Mouse (Mus musculus): ENCODE data around the gene Cbwd1.
"Not testable (repeated sequence)": the region's sequence is repeated elsewhere in the genome, so short reads cannot be mapped to it uniquely, and the experiment has no call there.

Gene Cbwd1

DNA sequence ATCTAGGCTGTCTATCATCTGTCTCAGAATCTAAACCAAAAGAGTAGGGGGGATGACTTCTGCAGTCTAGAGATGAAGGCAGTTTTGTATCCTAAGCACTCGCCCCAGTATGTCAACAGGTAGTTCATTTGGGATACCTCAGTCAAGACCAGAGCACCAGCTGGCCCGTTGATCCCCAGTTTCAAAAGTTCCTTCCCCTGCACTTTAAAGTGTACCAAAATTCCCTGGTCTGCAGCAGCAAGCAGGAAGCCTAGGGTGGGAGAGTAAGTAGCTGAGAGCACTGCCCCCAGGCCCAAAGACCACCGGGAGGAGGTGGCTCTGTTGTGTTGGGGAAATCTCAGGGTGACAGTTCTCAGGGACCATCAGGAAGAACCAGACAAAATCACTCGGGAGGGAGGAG lies 64.9 kb downstream of the Cbwd1 start:
- no peak for DNase-seq

DNA sequence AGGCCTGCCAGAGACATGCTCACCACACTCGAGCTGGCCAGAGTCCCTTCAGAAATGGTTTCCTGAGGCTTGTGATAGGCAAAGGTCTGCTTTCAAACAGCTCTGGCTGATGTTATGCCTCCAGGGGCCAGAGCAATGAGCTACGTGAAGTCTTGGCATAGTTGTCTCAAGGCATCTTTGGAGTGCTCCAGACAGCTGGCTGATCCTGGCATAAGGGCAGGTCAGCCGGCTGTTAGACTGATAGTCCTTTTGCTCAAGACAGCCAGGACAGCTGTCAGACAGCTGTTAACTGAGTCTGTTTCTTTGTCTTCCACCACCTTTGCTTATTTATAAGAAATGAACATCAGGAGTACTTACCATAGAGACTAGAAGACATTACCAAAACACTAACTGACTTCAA lies 74.5 kb downstream of the Cbwd1 start:
- DNase-seq, result no peak

DNA sequence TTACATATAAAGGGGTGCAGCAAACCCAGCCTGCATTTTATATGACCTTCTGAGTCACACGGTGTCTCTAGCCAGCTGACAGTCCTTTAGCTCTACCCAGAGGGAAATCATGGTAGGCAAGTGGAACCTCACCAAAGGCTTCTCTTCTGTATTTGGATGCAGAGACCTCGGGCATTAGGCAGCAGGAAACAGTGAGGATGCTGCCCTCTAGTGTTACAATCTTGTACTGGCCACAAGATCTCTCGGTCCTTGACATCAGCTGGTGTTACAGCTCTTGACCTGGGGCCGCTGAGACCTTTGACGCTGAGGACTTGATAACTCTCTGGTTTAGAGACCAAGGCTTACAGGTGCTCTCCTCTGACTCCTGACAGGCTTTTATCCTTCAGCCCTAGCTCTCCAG lies 75.9 kb downstream of the Cbwd1 start:
- DNase-seq, result peak; percentile 38

DNA sequence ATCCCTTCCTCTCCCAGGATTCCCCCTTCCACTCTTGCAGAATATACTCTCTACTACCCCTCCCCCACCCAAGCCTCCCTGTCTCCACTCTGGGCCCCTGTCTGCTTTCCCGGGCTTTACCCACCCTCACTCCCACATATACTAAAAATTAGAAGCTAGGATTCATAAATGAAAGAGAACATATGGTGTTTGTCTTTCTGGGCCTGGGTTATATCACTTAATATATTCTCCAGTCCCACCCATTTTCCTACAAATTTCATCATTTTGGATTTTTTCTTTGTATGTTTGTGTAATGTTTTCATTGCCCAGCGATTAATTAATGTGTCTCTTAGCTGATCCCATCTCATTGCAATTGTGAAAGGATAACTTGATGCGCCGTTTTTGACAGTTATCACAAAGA lies 80.2 kb downstream of the Cbwd1 start:
- no peak for DNase-seq

DNA sequence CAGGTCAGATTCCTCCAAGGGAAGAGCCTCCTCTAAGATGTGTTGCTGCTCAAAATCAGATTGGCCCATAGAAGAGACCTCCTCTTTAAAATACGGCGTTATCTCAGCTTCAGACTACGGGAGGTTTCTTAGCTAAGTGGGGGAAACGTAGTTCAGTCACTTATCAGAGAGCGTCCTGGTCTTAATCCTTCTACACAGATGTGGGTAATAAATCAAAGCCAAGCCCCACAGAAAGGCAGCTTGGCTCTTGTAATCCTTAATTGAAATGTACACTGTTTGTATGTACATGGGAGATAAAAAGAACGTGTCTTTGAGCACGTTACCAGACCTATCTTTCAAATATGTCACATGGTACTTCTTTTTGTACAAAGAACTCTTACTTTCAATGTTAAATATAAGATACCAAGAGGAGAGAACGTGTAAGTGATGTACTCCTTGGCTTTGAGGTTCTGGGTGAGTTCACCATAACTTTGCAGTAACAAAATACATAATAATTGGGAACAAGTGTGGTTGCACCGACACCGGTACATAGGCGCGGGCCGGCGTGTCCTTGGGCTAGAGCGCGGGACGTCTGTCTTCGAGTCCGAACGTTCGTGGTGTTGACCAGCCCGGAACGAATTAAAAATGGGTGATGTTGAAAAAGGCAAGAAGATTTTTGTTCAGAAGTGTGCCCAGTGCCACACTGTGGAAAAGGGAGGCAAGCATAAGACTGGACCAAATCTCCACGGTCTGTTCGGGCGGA lies 86.1 kb downstream of the Cbwd1 start, which contains the start of gene Gm10053:
Gm10053 (plus strand) TSS at position 558 of the 742 bp plus-strand sequence.
- DNase-seq, result not testable (repeated sequence)

DNA sequence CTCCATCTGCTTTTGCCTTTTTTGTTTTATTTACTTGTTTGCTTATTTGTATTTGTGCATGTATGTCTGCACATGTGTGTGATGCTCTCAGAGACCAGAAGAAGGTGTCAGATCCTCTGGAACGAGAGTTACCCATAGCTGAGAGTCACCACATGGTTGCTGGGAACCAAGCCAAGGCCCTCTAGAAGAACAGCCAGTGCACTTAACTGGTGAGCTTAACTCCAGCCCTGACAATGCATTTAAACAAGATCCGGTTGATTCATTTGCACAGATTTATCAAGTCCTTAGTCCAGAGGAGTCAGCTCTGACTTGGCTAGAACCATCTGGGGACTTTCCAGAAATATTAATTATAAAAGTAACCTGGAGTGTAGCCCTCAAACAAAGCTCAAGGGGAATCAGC lies 87.5 kb downstream of the Cbwd1 start:
- DNase-seq, result no peak

DNA sequence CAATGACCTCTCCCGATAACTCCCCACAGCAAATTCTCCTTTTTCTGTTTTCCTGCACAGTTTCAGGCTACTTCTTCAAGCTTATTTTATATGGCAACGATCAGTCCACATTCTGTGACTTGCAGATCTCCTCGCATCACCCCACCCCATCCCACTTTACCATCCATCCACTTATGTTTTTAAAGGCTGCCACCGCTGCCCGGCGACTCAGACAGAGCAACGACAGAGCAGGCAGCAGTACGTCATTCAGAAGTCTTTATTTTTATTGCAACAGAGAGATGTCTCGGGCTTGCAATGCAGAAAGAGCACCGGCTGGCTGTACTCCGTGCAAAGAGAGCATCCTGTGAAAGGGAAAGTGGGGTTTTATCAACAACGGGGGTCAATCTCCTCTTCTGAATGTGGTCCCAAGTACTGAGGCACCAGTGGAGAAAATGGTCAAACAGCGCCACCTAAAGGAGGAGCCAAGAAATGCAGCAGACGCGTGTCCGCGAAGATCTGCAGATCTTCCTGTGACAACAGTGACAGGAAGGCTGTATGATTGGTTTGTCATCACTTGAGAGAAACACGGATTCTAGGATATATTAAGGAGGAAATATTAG lies 90.3 kb downstream of the Cbwd1 start:
- peak; percentile 48 for DNase-seq
